Mouse (Mus musculus) hindbrain, embryonic 11.5 days (tissue): Measurements from ENCODE around the gene Chrm1. TPM values are rescaled to one million over a fixed set of nuclear protein-coding genes. Genes with fewer than 3 reads are reported as not detected.
"Not testable (repeated sequence)": the region's sequence is repeated elsewhere in the genome, so short reads cannot be mapped to it uniquely, and the experiment has no call there.

ENCODE experiments used
- ATAC-seq: fragments of 200-750 bp; cut with Nextera tagmentation; 2 replicates; pipeline ENCODE4 v1.8.0; 2017; ENCODE audit warnings: mild to moderate bottlenecking, moderate TSS enrichment, moderate library complexity; ENCODE audit not compliant: low FRiP score
- DNase-seq: peaks from one replicate; pipeline ENCODE4 v3.0.0-alpha.2; 2015; ENCODE audit warnings: low spot score
- H3K27ac ChIP-seq: fragments of 300-500 bp; sonication (generic); 2 replicates; pipeline ENCODE4 v1.5.1; 2014; ENCODE audit warnings: mild to moderate bottlenecking, low read depth, low read length
- H3K27me3 ChIP-seq: fragments of 300-500 bp; sonication (generic); 2 replicates; pipeline ENCODE4 v1.6.1; 2014; ENCODE audit warnings: mild to moderate bottlenecking, low read length, moderate library complexity, mixed read lengths; ENCODE audit not compliant: control insufficient read depth, insufficient read depth
- H3K36me3 ChIP-seq: fragments of 300-500 bp; sonication (generic); 2 replicates; pipeline ENCODE4 v1.6.1; 2014; ENCODE audit warnings: mild to moderate bottlenecking, low read length, moderate library complexity, mixed read lengths; ENCODE audit not compliant: control insufficient read depth, insufficient read depth
- H3K4me1 ChIP-seq: fragments of 300-500 bp; sonication (generic); replicated peaks from 2 replicates; pipeline ENCODE4 v1.6.1; 2014; ENCODE audit warnings: low read length, mixed read lengths; ENCODE audit not compliant: control insufficient read depth, insufficient read depth
- H3K4me2 ChIP-seq: fragments of 300-500 bp; sonication (generic); replicated peaks from 2 replicates; pipeline ENCODE4 v1.6.1; 2014; ENCODE audit warnings: mild to moderate bottlenecking, low read depth, low read length
- H3K4me3 ChIP-seq: fragments of 300-500 bp; sonication (generic); 2 replicates; pipeline ENCODE4 v1.5.1; 2014; ENCODE audit warnings: low read depth, low read length
- H3K9ac ChIP-seq: fragments of 300-500 bp; sonication (generic); 2 replicates; pipeline ENCODE4 v1.6.1; 2014; ENCODE audit warnings: low read depth, low read length
- H3K9me3 ChIP-seq: fragments of 300-500 bp; sonication (generic); 2 replicates; pipeline ENCODE4 v1.6.1; 2016; ENCODE audit warnings: low read length; ENCODE audit not compliant: control insufficient read depth
- WGBS: fragments of 180-500 bp; shearing (Covaris S2); extraction: QIAGEN DNeasy Blood & Tissue Kit; methylation state at CpG from one replicate; pipeline ENCODE4 v1.1.7; 2014; 5-methylcytosine and 5-hydroxymethylcytosine counted together
- polyA plus RNA-seq: library from polyadenylated mRNA; unstranded; fragments of >200 nt; fragmentation: Nextera tagmentation; extraction: Ambion mirVana; gene quantifications from 2 replicates; pipeline ENCODE4 v1.2.1, GENCODE M21; 2014

The Chrm1 gene
- polyA plus RNA-seq, 1 experiment from 2014 or later = 0.20 TPM

- no peaks in the 10 kb centered on the region for H3K9me3 ChIP-seq
- 51% methylated on average over 4 of the region's 4 CpGs for WGBS
Observed at GRCm38 (mm10) chr19:8725081-8725613, 61.6 kb downstream of the Chrm1 start.

GRCm38 (mm10) chr19:8726609-8727390, 63.2 kb downstream of the Chrm1 start:
- 18% methylated on average over 3 of the region's 3 CpGs for WGBS
- no peak overlapping the region for H3K27ac ChIP-seq
- H3K4me2 ChIP-seq = no peak overlapping the region
- H3K9ac ChIP-seq = no peak overlapping the region
- peaks cover 7% of the 10 kb centered on the region; the same call in 1 of the 2 replicates for H3K36me3 ChIP-seq
- no peaks in the 10 kb centered on the region for H3K4me1 ChIP-seq
- ATAC-seq = no peak
- H3K4me3 ChIP-seq = no peak overlapping the region
- H3K9me3 ChIP-seq = no peaks in the 10 kb centered on the region
- no peak for DNase-seq
- H3K27me3 ChIP-seq = no peaks in the 10 kb centered on the region

More at GRCm38 (mm10) chr19:8725081-8725613, 61.6 kb downstream of the Chrm1 start:
- ATAC-seq = no peak
- H3K27me3 ChIP-seq = no peaks in the 10 kb centered on the region
- H3K4me2 ChIP-seq = peak overlapping the region; percentile 44
- no peak overlapping the region for H3K27ac ChIP-seq
- no peaks in the 10 kb centered on the region for H3K4me1 ChIP-seq
- peaks cover 7% of the 10 kb centered on the region; the same call in 1 of the 2 replicates for H3K36me3 ChIP-seq
- H3K4me3 ChIP-seq = peak overlapping the region; percentile 84
- DNase-seq = no peak
- peak overlapping the region; percentile 98 for H3K9ac ChIP-seq

- no peak for DNase-seq
- Histone ChIP-seq H3K9me3 (no peaks in the 10 kb centered on the region), H3K4me2 (no peak overlapping the region), H3K27me3 (no peaks in the 10 kb centered on the region), H3K27ac (no peak overlapping the region), H3K9ac (no peak overlapping the region), H3K4me3 (no peak overlapping the region), H3K36me3 (peaks cover 7% of the 10 kb centered on the region; the same call in 1 of the 2 replicates), H3K4me1 (no peaks in the 10 kb centered on the region)
- ATAC-seq = no peak
- 27% methylated on average over 5 of the region's 5 CpGs for WGBS
Observed at GRCm38 (mm10) chr19:8727495-8728114, 64.0 kb downstream of the Chrm1 start.

DNA sequence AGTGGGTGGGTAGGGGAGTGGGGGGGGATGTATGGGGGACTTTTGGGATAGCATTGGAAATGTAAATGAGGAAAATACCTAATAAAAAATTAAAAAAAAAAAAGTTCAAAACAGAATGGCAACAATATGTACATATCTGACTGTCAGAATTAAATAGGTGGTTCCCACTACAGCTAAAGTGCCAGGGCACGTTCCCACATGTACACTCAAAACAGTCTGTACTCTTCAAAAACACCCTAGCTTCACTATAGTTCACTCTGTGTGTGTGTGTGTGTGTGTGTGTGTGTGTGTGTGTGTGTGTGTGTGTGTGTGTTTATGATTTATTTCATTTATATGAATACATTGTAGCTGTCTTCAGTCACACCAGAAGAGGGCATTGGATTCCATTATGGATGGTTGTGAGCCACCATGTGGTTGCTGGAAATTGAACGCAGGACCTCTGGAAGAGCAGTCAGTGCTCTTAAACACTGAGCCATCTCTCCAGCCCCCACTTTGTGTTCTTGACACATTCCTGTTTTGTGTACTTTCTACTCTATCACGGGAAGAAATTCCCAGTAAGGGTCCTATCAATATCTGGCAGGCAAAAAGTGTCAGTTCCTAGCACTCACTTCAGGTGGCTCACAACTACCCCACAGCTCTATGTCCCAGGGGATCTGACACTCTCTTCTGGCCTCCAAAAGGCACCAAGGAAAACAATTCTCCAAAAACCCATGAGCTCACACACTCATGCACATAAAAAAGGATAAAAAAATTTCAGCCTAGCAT, 64.9 kb downstream of the Chrm1 start:
- H3K27me3 ChIP-seq, H3K36me3 ChIP-seq, ATAC-seq, H3K27ac ChIP-seq, H3K9ac ChIP-seq, H3K4me1 ChIP-seq, H3K4me3 ChIP-seq, DNase-seq, H3K9me3 ChIP-seq, H3K4me2 ChIP-seq: not testable (repeated sequence)
- 51% methylated on average over 3 of the region's 3 CpGs for WGBS

Other genes starting within 250 kb of the Chrm1 start
- 0.08 and 0.45 TPM in 2 replicates for gene Slc22a8, start 72.5 kb upstream of the Chrm1 start, polyA plus RNA-seq
- 0.77 and 0.88 TPM in 2 replicates for gene Slc22a6, start 45.8 kb upstream of the Chrm1 start, polyA plus RNA-seq
- gene Slc3a2, start 59.6 kb downstream of the Chrm1 start, polyA plus RNA-seq = 123 and 136 TPM in 2 replicates
- 83.6 and 87.1 TPM in 2 replicates for gene Wdr74, start 72.0 kb downstream of the Chrm1 start, polyA plus RNA-seq
- gene 1700092M07Rik, start 76.9 kb downstream of the Chrm1 start, polyA plus RNA-seq = 1.6 and 2.6 TPM in 2 replicates
- 100 and 111 TPM in 2 replicates for gene Stx5a, start 77.6 kb downstream of the Chrm1 start, polyA plus RNA-seq
- gene Nxf1, start 93.3 kb downstream of the Chrm1 start, polyA plus RNA-seq = 213 and 224 TPM in 2 replicates
- gene Tmem223, start 107.2 kb downstream of the Chrm1 start, polyA plus RNA-seq = 192 and 194 TPM in 2 replicates
- 46.4 and 50.8 TPM in 2 replicates for gene Tmem179b, start 110.7 kb downstream of the Chrm1 start, polyA plus RNA-seq
- gene Taf6l, start 122.6 kb downstream of the Chrm1 start, polyA plus RNA-seq = 15.4 and 17.1 TPM in 2 replicates
- 184 and 194 TPM in 2 replicates for gene Polr2g, start 134.8 kb downstream of the Chrm1 start, polyA plus RNA-seq
- 5.7 and 7.5 TPM in 2 replicates for gene Zbtb3, start 138.8 kb downstream of the Chrm1 start, polyA plus RNA-seq
- 47.0 and 53.1 TPM in 2 replicates for gene Ttc9c, start 155.5 kb downstream of the Chrm1 start, polyA plus RNA-seq
- 7.0 and 10.1 TPM in 2 replicates for gene Hnrnpul2, start 156.2 kb downstream of the Chrm1 start, polyA plus RNA-seq
- gene AC129217.1, start 166.0 kb downstream of the Chrm1 start, polyA plus RNA-seq = not detected in 2 replicates
- 55.6 and 59.6 TPM in 2 replicates for gene Bscl2, start 173.7 kb downstream of the Chrm1 start, polyA plus RNA-seq
- gene Gng3, start 175.4 kb downstream of the Chrm1 start, polyA plus RNA-seq = 158 TPM in 2 replicates
- gene Lrrn4cl, start 187.0 kb downstream of the Chrm1 start, polyA plus RNA-seq = 0.32 and 0.37 TPM in 2 replicates
- gene Ubxn1, start 207.7 kb downstream of the Chrm1 start, polyA plus RNA-seq = 164 and 180 TPM in 2 replicates
- 56.1 and 57.2 TPM in 2 replicates for gene Uqcc3, start 217.1 kb downstream of the Chrm1 start, polyA plus RNA-seq
- 89.6 and 103 TPM in 2 replicates for gene Lbhd1, start 219.9 kb downstream of the Chrm1 start, polyA plus RNA-seq
- not detected in 2 replicates for gene Gm49403, start 220.1 kb downstream of the Chrm1 start, polyA plus RNA-seq
- gene 1810009A15Rik, start 225.1 kb downstream of the Chrm1 start, polyA plus RNA-seq = 107 and 112 TPM in 2 replicates
- gene Gm49416, start 225.1 kb downstream of the Chrm1 start, polyA plus RNA-seq = not detected in 2 replicates
- gene Ints5, start 229.2 kb downstream of the Chrm1 start, polyA plus RNA-seq = 26.1 and 32.1 TPM in 2 replicates
- gene Ganab, start 234.3 kb downstream of the Chrm1 start, polyA plus RNA-seq = 89.8 and 102 TPM in 2 replicates